Mouse (Mus musculus) E14TG2a.4 (cell line): ENCODE results near the gene Eml4.

Experiments
- CTCF ChIP-seq: conservative IDR thresholded peaks from 2 replicates; pipeline ENCODE4 v1.5.1; 2014; ENCODE audit warnings: low read length
- POU5F1 ChIP-seq: IDR thresholded peaks from 2 replicates; pipeline ENCODE4 v1.6.1; 2014; ENCODE audit warnings: low read length, borderline replicate concordance

- TF ChIP-seq CTCF (no peak), POU5F1 (no peak)
Observed at GRCm38 (mm10) chr17:83306964-83307640, 43.6 kb upstream of the Eml4 start.
